Mouse (Mus musculus): ENCODE results near the gene Gm21985.

Gene Gm21985

GRCm38 (mm10) chr2:112328069-112328777 is 62.1 kb downstream of the Gm21985 start:
- no peak for DNase-seq (ENCODE audit: low read depth, low spot score)

- DNase-seq (ENCODE audit: low read depth, low spot score), result no peak
Observed at GRCm38 (mm10) chr2:112332051-112332898, 66.2 kb downstream of the Gm21985 start.

- no peak for DNase-seq (ENCODE audit: low read depth, low spot score)
Observed at GRCm38 (mm10) chr2:112337211-112337610, 71.1 kb downstream of the Gm21985 start.

DNA sequence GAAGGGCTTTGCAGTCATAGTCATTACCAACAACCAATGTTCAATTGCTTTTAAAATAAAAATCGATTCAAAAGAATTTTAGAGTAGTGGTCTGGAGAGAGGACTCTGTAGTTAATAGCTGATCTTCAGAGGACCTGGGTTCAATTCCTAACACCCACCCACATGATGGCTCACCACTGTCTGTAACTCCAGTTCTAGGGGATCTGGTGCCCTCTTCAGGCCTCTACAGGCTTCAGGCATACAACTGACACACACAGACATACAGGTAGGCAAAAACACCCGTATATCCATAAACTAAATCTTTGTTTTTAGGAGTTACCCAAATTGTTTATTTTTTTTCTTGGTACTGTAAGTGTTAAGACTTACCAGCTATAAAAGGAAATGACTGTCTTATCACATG is 73.6 kb downstream of the Gm21985 start:
- peak; percentile 22 for DNase-seq (ENCODE audit: low read depth, low spot score)

GRCm38 (mm10) chr2:112341117-112341516 is 75.0 kb downstream of the Gm21985 start:
- no peak for DNase-seq (ENCODE audit: low read depth, low spot score)

DNA sequence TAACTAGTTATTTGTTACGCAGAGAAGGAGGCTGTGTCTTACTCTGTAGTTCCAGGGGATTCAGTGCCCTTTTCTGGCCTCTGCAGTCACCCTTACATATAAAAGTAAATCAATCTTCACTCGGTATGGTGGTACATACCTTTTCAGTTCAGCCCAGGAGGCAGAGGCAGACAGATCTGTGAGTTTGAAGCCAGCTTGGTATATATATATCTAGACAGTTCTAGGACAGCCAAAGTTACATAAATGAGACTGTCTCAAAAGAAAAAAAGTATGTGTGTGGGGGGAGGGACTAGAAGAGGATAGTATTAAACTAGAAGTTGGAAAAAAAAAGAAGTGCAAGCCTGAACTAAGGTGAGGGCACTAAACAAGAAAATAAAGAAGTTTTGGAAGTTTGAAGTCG is 82.1 kb downstream of the Gm21985 start:
- DNase-seq (ENCODE audit: low read depth, low spot score), result no peak

- no peak for DNase-seq (ENCODE audit: low read depth, low spot score)
Observed at GRCm38 (mm10) chr2:112353685-112354455, 87.8 kb downstream of the Gm21985 start.

DNA sequence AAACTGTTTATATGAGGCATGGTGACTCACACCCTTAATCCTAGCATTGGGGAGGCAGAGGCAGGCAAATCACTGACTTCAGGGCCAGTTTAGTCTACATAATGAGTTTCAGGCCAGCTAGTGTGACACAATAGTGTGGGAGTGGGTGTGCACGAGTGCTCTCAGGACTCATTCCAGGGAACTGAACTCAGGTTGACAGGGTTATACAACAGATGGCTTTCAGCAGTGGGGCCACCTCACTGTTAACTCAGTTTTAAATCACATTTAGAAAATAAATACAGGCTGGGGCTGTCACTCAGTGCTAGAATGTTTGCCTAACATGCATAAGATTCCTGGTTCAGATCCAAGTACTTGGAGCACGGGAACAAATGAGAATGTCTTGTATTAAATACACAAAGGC is 93.5 kb downstream of the Gm21985 start:
- no peak for DNase-seq (ENCODE audit: low read depth, low spot score)

DNA sequence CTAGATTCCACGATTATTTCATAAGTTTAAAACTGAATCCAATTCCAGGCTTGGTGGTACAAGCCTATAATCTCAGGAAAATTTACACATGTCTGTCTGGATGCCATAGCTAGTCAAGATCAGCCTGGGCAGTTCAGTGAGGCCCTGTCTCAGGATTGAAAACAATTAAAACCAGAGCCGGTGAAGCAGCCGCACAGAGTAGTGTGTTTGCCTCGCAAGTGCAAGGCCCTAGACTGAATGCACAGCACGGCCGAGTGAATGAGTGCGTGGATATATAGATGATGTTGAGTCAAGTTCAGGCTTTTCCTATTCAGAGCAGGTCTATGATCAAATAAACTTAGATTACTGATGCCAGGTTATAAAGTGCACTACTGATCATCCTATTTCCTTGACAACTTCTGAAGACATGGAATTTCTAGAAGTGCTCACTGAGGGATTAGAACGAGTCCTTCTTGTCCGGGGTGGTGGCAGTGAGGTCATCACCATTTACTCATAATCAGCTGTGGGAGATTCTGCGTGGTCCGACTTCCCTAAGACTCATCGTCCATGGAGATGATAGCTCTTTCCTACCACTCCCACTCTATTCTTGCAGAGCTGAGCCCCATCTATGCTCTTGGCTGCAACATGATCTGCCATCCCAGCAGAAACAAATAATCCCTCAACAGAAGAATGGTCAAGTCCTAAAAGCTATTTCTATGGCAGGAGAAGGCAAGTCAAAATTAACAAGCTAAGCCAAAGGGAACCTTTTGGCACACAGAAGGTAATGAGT is 94.1 kb downstream of the Gm21985 start:
- DNase-seq (ENCODE audit: low read depth, low spot score), result no peak

DNA sequence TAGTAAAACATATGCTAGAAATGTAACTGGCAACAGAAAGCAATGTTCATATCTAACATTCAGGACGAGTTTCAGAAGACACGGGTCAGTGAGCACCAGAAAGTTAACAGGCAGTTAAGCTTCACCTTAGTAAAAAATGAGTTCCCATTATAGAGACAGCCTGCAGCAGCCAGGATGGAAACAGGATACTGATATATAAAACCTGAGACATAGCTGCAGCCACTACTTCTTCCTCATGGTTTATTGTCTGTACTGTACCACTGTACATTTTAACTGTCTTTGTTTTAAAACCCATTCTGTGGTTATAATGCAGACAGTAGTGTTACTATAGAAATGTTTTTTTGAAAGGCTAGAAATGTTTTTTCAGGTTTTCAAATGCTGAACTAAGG is 94.7 kb downstream of the Gm21985 start:
- no peak for DNase-seq (ENCODE audit: low read depth, low spot score)

DNA sequence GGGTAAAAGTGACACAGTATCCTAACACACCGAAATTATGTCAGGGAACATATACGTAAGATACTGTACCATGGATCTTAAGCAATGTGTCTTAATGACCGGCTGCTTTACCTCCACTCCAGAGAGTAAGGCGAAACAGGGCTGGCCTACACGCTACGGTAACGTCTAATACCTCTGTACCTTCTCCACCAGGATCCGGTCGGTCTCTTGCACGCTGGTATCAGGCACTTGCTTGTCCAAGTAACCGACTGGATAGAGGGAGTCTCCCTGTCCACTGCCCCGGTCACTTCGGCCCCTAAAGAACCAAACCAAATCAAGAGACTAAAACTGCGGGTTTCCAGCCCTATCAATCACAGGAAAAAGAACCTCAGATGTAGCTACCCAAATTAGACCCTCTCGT is 101.1 kb downstream of the Gm21985 start:
- no peak for DNase-seq (ENCODE audit: low read depth, low spot score)

DNA sequence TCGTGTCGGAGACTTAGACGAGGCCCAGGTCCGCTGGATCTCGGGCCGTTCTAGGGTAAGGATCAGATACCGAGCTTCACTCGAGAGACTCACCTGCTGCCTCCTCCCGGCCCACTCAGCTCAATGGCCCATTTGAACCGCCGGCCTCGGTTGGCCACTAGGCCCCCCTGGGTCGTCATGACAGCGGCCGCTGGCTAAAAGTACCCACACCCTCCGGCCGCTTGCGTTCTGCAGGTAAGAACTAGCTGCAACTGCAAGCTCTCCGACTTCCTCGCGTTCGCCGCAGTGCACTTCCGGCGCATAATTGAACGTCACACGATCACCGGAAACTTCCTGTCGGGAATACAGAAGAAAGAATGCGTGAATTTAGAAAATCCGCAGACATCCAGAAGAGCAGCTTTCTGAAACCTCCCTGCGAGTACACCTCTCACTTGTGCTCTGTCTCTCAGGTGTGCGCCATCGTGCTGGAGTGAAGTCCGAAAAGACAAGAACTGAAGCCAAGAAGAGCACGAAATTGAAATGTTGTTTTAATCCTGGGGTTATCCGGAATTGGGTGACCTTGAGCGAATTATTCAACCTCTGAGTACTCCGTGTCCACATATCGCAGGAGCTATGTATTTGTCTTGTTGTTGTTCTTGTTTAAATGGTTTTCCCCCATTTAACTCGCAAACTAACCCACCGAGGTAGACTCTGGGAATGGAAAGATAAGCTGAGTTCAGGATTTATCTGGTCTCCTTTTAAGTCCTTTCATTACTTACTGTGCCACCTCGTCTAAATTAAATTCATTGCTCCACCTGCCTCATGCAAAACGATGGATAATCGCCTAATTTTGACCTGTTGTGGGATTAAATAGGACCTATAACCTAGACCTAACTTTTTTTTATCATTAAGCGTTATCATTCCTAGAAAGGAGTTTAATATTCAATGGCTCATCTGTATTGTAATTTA is 101.9 kb downstream of the Gm21985 start, which contains the start of gene Emc4:
Emc4 (minus strand) TSS at position 302 of the 948 bp plus-strand sequence.
- DNase-seq (ENCODE audit: low read depth, low spot score), result peak; percentile 97

DNA sequence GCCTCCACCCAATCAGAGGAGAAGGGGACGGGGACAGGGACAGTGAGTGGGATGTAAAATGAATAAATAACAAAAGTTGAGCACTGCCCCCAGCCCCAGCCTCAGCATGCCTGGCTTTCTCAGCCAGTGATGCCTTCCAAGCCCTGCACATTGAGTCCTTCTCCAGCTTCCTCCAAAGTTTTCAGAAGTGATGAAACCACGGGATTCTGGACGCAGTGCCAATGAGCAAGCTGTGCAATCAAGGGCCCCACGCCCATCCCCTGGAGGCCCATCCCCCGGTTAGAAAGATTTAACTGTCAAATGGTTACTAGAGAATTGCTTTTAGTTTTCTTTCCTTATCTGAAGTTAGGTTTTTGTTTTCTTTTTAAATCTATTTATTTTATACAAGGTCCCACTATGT is 103.8 kb downstream of the Gm21985 start:
- no peak for DNase-seq (ENCODE audit: low read depth, low spot score)

DNA sequence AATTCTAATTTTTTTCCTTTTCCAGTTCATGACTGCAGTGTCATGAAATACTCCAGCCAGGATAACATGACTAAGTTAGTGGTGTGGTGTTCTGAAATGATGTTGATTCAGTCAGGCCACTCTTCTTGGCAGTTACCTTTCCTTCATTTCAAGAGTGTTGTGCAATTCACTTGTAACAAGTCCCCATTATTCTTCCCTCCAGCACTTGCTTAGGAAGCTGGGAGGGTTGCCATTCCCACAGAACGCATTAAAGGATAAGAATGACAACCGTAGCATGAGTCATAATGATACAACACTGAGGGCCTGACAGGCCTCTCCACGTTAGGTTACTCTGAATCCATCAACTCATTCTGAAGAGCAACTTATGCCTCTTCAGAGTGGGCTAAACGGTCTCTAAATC is 107.0 kb downstream of the Gm21985 start:
- DNase-seq (ENCODE audit: low read depth, low spot score), result no peak

DNA sequence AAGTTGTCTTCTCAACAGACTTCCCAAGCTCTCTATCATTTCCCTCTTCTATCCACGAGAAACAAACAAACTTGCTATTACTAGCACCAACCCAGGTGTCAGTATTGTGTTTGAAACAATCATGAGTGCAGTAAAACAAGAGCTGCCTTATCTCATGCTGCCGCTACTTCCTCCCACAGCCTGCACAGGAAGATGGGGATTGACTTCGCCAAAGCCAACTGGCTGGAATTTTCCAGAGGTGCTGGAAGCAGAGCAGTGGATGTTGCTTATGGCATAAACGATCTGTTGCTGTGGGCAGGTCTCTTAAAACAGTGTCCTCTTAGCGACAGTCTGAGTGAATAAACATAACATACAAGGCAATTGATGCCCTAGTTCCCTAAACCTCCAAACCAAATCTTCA is 108.5 kb downstream of the Gm21985 start:
- DNase-seq (ENCODE audit: low read depth, low spot score), result no peak

DNA sequence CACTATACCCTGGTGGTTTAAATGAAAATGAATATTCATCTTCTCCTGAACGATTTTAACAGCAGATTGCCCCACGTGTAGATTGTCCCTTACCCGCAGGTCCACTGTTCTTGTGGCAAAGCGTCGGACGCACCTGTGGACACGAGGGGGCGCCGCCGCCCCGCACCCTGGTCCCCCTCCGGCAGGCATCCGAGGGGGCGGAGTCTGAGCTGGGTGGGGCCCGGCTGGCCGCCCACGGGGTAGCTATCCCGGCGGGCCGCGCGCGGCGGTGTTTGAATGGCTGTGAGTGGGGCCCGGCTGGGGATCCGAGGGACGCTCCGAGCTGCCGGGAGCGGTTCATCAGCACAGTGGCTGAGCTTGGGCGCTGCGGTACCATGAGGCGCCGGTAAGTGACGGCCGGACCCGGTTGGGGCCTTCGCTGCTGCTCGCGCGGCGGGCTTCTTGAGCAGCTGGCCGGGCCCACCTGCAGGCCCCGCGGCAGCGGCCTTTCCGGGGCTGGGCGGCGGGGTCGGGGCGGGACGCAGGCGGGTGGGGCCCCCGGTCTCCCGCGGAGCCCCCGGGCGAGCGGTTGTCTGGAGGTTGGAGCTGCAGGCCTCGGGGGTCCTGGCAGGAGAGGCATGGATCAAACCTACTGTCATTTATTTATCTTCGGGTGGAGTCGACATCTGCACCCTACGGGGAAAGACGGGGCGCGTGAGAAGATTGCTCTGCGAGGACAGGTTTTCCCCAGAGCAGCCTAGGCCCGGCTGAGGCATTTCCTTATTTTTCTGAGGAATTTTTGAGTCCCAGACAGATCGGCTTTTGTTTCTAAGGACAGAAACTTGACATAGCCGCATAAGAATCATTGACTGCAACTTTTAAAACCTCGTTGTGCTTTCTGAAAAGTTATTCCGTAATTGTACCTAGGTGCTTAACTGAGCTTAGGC is 113.1 kb downstream of the Gm21985 start, which contains the start of gene Katnbl1:
Katnbl1 (plus strand) TSS at position 239 of the 926 bp plus-strand sequence.
- DNase-seq (ENCODE audit: low read depth, low spot score), result peak; percentile 92

DNA sequence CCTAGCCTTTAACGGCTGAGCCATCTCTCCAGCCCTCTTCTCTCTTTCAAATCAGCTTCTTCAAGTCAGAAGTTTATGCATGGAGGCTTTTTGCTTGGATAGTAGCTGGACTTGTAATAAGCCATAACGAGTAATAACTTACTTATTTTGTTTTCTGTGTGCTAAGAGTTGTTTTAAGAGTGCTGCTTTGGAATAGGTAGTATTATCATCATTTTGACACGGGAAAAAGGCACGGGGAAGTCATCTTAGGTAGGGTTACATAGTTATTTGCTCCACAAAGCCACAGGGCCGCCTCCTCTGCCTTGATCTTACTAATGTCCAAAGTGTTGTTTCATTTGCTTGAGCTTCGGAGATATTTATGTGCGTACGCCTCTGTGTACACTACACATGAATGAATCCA is 114.0 kb downstream of the Gm21985 start:
- DNase-seq (ENCODE audit: low read depth, low spot score), result no peak

- no peak for DNase-seq (ENCODE audit: low read depth, low spot score)
Observed at GRCm38 (mm10) chr2:112381219-112381618, 115.1 kb downstream of the Gm21985 start.

- DNase-seq (ENCODE audit: low read depth, low spot score), result no peak
Observed at GRCm38 (mm10) chr2:112390843-112391242, 124.7 kb downstream of the Gm21985 start.

Data from ES-CJ7 (cell line).